Mouse (Mus musculus) ES-CJ7 (cell line): ENCODE measurements around the gene Nlrp1b.

Experiments used
- DNase-seq: peaks from one replicate; pipeline ENCODE4 v3.0.0; 2011; ENCODE audit warnings: low read depth, low spot score

Nlrp1b gene

DNA sequence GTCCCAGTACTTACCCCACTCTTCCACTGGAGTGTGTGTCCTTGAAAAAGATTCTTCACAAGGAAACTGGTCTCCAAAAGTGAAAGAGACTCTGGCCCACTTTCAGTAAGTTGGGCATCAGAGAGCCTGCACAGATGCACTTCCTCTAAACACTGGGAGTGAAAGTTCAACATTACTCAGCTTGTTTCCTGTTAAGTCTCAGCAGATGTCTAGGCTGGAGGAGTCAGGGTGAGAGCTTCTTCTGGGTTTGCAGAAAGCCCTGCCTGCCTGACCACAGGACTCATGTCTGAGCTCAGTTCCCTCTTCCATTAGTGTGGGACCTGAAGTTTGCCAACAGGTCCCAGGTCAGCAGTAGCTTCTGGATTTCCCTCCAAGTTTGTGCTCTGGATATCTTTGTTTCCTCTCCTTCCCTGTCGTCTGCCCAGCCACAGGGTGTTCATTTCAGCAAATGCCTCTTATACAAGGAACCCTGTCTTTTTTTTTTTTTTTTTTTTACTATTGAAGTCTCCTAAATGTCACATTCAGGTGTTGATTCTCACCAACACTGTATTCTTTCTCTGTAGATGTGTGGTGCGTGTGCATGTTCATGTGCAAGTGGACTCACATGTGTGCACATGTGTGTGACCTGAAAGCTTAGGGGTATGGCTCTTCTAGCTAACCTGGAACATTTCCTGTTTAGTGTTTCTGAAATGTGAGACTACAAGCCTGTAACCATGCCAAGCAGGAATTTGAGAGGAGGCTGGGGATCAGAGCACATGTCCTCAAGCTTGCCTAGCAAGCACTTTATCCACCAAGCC is at the start of gene Nlrp1b:
TSS of gene Nlrp1b (minus strand) at position 50 of the 797 bp plus-strand sequence.
- DNase-seq = no peak

DNA sequence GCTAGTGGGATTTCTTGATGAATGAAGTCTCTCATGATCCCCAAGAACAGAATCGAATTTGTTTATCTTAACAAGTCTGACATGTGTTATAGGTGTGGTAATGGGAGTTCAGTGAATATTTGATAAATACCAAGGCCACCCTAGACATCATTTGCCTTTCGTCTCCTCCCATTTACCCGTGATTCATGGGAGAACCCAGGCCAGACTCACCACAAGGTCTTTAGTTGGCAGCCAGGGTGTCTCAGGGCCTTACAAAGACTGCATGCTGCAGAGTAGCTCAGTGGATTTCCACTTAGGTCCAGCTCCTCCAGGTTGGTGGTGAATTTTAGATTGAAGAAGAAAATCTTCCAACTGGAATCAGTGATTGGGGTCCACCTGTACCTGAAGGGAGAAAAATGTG is 30.5 kb upstream of the Nlrp1b start:
- DNase-seq = no peak

DNA sequence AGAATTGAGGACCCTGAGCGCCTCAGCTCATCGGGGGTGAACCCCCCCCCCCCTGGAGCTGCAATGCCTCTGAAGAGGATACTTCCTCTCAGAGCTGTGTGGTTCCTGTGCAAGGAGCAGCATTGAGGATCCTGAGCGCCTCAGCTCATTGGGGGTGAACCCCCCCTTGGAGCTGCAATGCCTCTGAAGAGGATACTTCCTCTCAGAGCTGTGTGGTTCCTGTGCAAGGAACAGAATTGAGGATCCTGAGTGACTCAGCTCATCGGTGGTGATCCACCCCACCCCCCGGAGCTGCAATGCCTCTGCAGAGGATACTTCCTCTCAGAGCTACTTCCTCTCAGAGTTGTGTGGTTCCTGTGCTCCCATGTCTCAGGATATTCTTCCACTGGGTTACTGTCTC is 20.8 kb upstream of the Nlrp1b start:
- no peak for DNase-seq

- DNase-seq = no peak
Measured at GRCm38 (mm10) chr11:71224614-71225013, 5.9 kb downstream of the Nlrp1b start.

DNA sequence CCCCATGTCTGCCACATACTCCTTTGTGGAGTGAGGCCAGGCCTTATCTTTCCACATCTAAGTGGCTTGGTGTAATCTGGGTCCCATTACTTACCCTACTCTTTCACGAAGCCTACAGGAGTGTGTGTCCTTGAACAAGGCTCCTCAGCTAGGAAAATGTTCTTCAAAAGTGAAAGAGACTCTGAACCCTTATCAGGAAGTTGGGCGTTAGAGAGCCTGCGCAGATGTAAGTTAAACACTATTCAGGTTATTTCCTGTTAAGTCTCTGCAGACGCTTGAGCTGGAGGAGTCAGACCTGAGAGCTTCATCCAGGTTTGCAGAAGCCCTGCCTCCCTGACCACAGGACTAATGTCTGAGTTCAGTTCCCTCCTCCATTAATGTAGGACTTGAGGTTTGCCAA is 27.8 kb downstream of the Nlrp1b start:
- no peak for DNase-seq

GRCm38 (mm10) chr11:71199349-71199748 is 31.2 kb downstream of the Nlrp1b start:
- no peak for DNase-seq

- DNase-seq = no peak
Measured at GRCm38 (mm10) chr11:71169633-71170032, 60.9 kb downstream of the Nlrp1b start.

DNA sequence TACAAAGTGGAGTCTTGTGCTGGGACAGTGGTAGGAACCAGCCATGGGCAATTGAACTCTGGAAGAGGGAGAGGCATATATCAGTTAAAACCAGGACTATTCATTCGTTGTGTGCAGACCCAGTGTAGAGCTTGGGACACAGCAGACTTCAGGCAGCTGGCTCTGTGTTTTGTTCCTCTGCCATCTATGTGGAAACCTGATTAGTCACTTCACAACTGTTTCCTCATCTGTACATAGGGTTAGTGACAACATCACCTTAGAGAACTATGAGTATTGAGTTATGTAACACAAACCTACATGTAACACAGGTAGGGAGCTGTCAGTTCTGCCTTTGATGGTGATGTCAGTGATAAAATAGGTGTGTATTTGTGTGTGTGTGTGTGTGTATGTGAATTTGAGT is 66.4 kb downstream of the Nlrp1b start:
- DNase-seq = no peak

GRCm38 (mm10) chr11:71159439-71160136 is 70.9 kb downstream of the Nlrp1b start:
- no peak for DNase-seq

GRCm38 (mm10) chr11:71155272-71155671 is 75.3 kb downstream of the Nlrp1b start:
- no peak for DNase-seq

DNA sequence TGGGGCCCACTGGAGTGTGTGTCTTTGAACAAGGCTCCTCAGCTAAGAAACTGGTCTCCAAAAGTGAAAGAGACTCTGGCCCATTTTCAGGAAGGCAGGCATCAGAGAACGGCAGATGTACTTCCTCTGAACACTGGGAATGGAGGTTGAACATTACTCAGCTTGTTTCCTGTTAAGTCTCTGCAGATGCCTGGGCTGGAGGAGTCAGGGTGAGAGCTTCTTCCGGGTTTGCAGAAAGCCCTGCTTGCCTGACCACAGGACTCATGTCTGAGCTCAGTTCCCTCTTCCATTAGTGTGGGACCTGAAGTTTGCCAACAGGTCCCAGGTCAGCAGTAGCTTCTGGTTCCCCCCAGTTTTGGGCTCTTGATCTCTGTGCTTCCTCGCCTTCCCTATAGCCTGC is 85.9 kb downstream of the Nlrp1b start, which contains the start of gene Nlrp1a:
TSS of gene Nlrp1a (minus strand) at position 44 of the 400 bp plus-strand sequence.
- no peak for DNase-seq

DNA sequence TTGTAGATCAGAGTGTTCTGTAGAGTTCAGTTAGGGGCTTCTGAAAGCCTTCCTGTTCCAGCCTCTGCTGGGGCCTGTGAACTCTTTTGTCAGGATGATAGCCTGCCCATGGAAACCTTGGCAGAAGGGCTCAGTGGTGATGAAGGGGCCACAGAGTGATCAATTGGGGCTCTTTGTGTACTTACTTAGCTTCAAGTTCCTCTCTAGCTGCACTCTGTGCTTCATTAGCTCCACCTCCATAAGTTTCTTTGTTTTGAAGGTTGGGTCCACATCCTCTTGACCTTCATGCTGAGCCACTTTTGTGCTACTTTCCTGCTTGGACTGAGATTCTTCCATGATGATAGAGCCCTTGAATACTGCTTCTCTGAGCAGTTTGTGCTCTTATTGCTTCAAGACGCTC is 88.5 kb downstream of the Nlrp1b start:
- DNase-seq = no peak

GRCm38 (mm10) chr11:71107128-71107527 is 123.4 kb downstream of the Nlrp1b start:
- no peak for DNase-seq

DNA sequence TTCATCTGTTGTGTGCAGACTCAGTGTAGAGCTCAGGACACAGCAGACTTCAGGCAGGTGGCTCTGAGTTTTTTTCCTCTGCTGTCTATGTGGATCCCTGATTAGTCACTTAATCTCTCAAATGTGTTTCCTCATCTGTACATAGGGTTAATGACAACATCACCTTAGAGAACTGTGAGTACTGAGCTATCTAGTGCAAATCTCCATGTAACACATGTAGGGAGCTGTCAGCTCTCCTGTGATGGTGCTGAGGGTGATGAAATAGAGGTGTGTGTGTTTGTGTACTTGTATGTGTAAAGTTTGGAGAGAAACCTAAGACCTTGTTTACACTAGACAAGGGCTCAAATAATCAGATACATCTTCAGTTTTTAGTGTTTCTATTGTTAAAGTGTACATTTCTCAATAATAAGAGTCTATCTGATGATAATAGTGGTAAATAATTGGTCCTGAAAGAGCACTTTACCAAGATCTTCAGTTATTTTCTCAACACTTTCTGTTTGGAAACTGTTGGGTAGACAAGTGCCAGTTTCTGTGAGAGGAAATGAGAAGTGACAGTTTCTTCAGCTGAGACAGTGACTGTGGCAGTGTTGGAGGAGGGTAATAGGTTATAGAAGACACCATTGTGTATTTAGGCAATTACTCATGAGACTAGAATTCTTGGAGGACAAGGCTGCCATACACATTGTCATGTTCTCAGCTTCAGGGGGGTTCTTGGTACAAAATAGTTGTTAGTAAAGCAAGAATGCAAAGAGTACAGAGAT is 124.1 kb downstream of the Nlrp1b start:
- no peak for DNase-seq

DNA sequence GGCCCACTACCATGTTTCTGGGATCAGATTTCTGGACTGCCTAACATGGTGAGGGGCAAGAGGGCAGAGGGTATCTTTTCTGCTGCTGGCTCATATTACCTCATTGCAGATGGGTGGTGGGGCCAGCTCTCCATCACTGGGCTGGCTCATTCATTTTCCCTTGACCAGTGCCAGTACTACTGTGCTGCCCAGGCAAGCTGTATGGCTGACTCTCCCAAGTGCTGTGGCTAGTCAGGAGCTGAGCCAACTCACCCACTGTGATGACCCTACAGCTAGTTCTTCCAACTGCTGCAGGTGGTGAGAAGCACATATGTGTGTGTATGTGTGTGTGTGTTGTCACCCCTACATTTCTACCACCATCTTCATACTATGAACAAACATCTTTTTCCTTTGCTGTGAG is 126.6 kb downstream of the Nlrp1b start:
- DNase-seq = no peak
